In the genomic region with DNA sequence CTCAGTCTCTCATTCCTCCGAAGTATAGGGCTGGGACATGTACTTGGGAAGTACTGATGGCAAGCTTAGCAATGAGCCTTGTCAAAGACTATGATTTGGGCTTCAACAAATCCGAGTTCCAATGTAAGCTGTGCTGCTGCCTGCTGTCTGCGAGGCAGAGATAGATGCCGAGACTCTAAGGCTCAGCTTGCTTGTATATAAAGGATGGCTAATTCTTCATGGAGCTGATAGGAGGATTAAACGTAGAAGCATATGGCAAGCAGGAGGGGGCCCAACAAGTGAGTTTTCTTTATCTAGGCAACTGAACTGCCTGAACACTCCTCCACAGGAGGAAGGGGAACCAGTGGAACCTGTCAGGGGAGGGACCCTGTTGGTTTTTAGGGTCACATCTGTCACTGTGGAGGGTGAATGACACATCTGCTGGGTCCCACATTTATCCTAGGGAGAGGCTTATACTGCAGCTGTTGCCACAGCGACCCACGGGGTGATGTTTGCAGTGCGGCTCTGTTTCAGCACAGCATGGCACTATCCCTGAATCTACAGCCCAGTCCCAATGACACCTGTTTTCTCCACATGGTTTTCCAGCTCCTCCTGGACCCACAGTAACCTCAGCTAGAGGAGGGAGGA, we compare ENCODE assay signal across 19 mouse cellular contexts. TPM values are rescaled to one million over a fixed set of nuclear protein-coding genes. Genes with fewer than 3 reads are reported as not detected.
DNase-seq lines count a peak whose midpoint lies in the region; ATAC-seq lines count a peak whose summit lies in the region.
"Had no signal": no experiment of that assay in that cellular context is flagged by ENCODE, and none has a peak within 500 bp of the region (broad histone marks: within the 10 kb centered on the region; RNA-seq: fewer than 3 reads in every experiment).

No protein-coding gene starts in this region.

- WGBS in hindbrain, embryonic 13.5 days, result 64% methylated on average over 8 of the region's 8 CpGs
- WGBS in hindbrain, embryonic 12.5 days, result 67% methylated on average over 8 of the region's 8 CpGs
- 48% methylated on average over 8 of the region's 8 CpGs for WGBS in midbrain, embryonic 15.5 days

- H3K9ac ChIP-seq in hindbrain, embryonic 13.5 days, result no peak overlapping the region
- no peak overlapping the region for H3K9ac ChIP-seq in hindbrain, embryonic 12.5 days
- no peak overlapping the region for H3K9ac ChIP-seq in midbrain, embryonic 15.5 days
- H3K9ac ChIP-seq: heart, embryonic 12.5 days; liver, postnatal 0 days had no signal

- intact Hi-C loops in left cerebral cortex, postnatal 14 days (cut with DNase I), result no loop called here

- H3K4me3 ChIP-seq in hindbrain, embryonic 13.5 days, result no peak overlapping the region
- H3K4me3 ChIP-seq in hindbrain, embryonic 12.5 days, result no peak overlapping the region
- H3K4me3 ChIP-seq in midbrain, embryonic 15.5 days, result no peak overlapping the region
- H3K4me3 ChIP-seq: heart, embryonic 12.5 days; left cerebral cortex, adult 2 months had no signal

- ATAC-seq in hindbrain, embryonic 13.5 days (ENCODE audit: low FRiP score), result peak; percentile 37; the same call in 1 of the 2 replicates
- no peak for ATAC-seq in hindbrain, embryonic 12.5 days (ENCODE audit: low FRiP score)
- ATAC-seq in midbrain, embryonic 15.5 days (replicated peaks), result peak; percentile 55
- ATAC-seq: CD4-positive, CD25-positive, alpha-beta regulatory T cell, adult 4 months; liver, postnatal 0 days had no signal

- no peaks in the 10 kb centered on the region for H3K27me3 ChIP-seq in hindbrain, embryonic 13.5 days
- no peaks in the 10 kb centered on the region for H3K27me3 ChIP-seq in hindbrain, embryonic 12.5 days
- H3K27me3 ChIP-seq in midbrain, embryonic 15.5 days (replicated peaks), result no peaks in the 10 kb centered on the region
- H3K27me3 ChIP-seq: heart, embryonic 12.5 days had no signal

- DNase-seq in A20 (ENCODE audit: low read depth, low spot score), result peak; percentile 19
- DNase-seq in brain, adult 2 months (ENCODE audit: low read depth, low spot score), result peak; percentile 30
- DNase-seq in layer of hippocampus, postnatal 36 days, result no peak
- DNase-seq in left cerebral cortex, postnatal 14 days (ENCODE audit: low spot score in 2 of 2), result no peak
- no peak for DNase-seq in cerebellum, adult 9-10 months
- DNase-seq: cerebellum, postnatal 25 days; gastrocnemius, postnatal 36 days; heart, postnatal 4 days; kidney, adult 18-20 months; kidney, postnatal 10 days; liver; liver, postnatal 0 days had no signal

- peaks cover 13% of the 10 kb centered on the region; the same call in 1 of the 2 replicates for H3K4me1 ChIP-seq in hindbrain, embryonic 13.5 days (replicated peaks)
- H3K4me1 ChIP-seq in hindbrain, embryonic 12.5 days, result no peaks in the 10 kb centered on the region
- H3K4me1 ChIP-seq in midbrain, embryonic 15.5 days, result no peaks in the 10 kb centered on the region

- H3K9me3 ChIP-seq in hindbrain, embryonic 13.5 days, result no peaks in the 10 kb centered on the region
- H3K9me3 ChIP-seq in hindbrain, embryonic 12.5 days (replicated peaks), result no peaks in the 10 kb centered on the region
- H3K9me3 ChIP-seq in midbrain, embryonic 15.5 days, result no peaks in the 10 kb centered on the region
- H3K9me3 ChIP-seq: G1E; heart, embryonic 12.5 days had no signal

- H3K4me2 ChIP-seq in hindbrain, embryonic 13.5 days, result no peak overlapping the region
- H3K4me2 ChIP-seq in hindbrain, embryonic 12.5 days (replicated peaks), result no peak overlapping the region
- H3K4me2 ChIP-seq in midbrain, embryonic 15.5 days, result no peak overlapping the region
- H3K4me2 ChIP-seq: heart, embryonic 12.5 days had no signal

- no peaks in the 10 kb centered on the region for H3K36me3 ChIP-seq in hindbrain, embryonic 13.5 days
- H3K36me3 ChIP-seq in hindbrain, embryonic 12.5 days, result no peaks in the 10 kb centered on the region
- H3K36me3 ChIP-seq in midbrain, embryonic 15.5 days (replicated peaks), result no peaks in the 10 kb centered on the region
- H3K36me3 ChIP-seq: G1E; heart, embryonic 12.5 days had no signal

- H3K27ac ChIP-seq in hindbrain, embryonic 13.5 days, result no peak overlapping the region
- H3K27ac ChIP-seq in hindbrain, embryonic 12.5 days, result no peak overlapping the region
- no peak overlapping the region for H3K27ac ChIP-seq in midbrain, embryonic 15.5 days
- H3K27ac ChIP-seq: left cerebral cortex, adult 2 months had no signal

RNA-seq across cellular contexts. Expression of gene Sypl, which starts 49.8 kb away (rescaled TPM):
- polyA plus RNA-seq in hindbrain, embryonic 13.5 days (2015; fragmentation: Nextera tagmentation; extraction: Ambion mirVana), result 39.2 and 45.3 TPM in 2 replicates
- polyA plus RNA-seq in hindbrain, embryonic 12.5 days (2016; fragmentation: Nextera tagmentation; extraction: Ambion mirVana), result 50.9 and 54.5 TPM in 2 replicates
- polyA plus RNA-seq in midbrain, embryonic 15.5 days (2015; fragmentation: Nextera tagmentation; extraction: Ambion mirVana), result 32.3 and 33.3 TPM in 2 replicates
- 10 to 100 TPM; 42.3 to 43.2 TPM for total RNA-seq in layer of hippocampus, postnatal 36 days (2021)
- total RNA-seq in left cerebral cortex, postnatal 14 days (2021), result 10 to 100 TPM; 31.7 to 34.7 TPM

Comparison
In these comparisons a context has a peak if more than half of its experiments do, and no peak if none do; other contexts are left out.
1. DNase-seq: peak in A20 (single experiment) and brain, adult 2 months (single experiment); none in layer of hippocampus, postnatal 36 days (0 of 2), left cerebral cortex, postnatal 14 days (0 of 2) and cerebellum, adult 9-10 months (single experiment).